Mouse (Mus musculus) regulatory T cell (primary cell): ENCODE measurements around the gene Ech1.

Source experiments
- in situ Hi-C: fragments of 300-600 bp; cut with MboI, MseI; formaldehyde crosslinking; loops from one replicate; pipeline ENCODE4 v1.15.1; 2025; ENCODE audit warnings: high pct_unique_total_duplicates

Ech1 gene

GRCm38 (mm10) chr7:28802846-28803588 lies 22.0 kb upstream of the Ech1 start:
- in situ Hi-C loops, result no loop called here

- in situ Hi-C loops, result no loop called here
Measured at GRCm38 (mm10) chr7:28803756-28804155, 21.3 kb upstream of the Ech1 start.

- in situ Hi-C loops, result loop anchor here (5.0 kb wide), 1 partner anchor 1790 kb away; the partner anchor contains the start of gene Zbtb32
Measured at GRCm38 (mm10) chr7:28806869-28807268, 18.1 kb upstream of the Ech1 start.

GRCm38 (mm10) chr7:28807641-28808220 lies 17.3 kb upstream of the Ech1 start:
- in situ Hi-C loops, result loop anchor here (5.0 kb wide), 1 partner anchor 1790 kb away; the partner anchor contains the start of gene Zbtb32

- in situ Hi-C loops, result loop anchor here (5.0 kb wide), 1 partner anchor 1789 kb away; the partner anchor contains the start of gene Zbtb32
Measured at GRCm38 (mm10) chr7:28808221-28808941, 16.6 kb upstream of the Ech1 start, which contains the start of gene Hnrnpl. Hnrnpl (plus strand) TSS chr7:28808541.

- in situ Hi-C loops, result loop anchor here (5.0 kb wide), 1 partner anchor 1788 kb away; the partner anchor contains the start of gene Zbtb32
Measured at GRCm38 (mm10) chr7:28808957-28809393, 16.0 kb upstream of the Ech1 start.

GRCm38 (mm10) chr7:28809401-28810089 lies 15.5 kb upstream of the Ech1 start:
- in situ Hi-C loops, result loop anchor here (5.0 kb wide), 1 partner anchor 1788 kb away; the partner anchor contains the start of gene Zbtb32

- in situ Hi-C loops, result no loop called here
Measured at GRCm38 (mm10) chr7:28810107-28811066, 14.6 kb upstream of the Ech1 start.

- in situ Hi-C loops, result no loop called here
Measured at GRCm38 (mm10) chr7:28811228-28811627, 13.8 kb upstream of the Ech1 start.

GRCm38 (mm10) chr7:28811640-28812275 lies 13.3 kb upstream of the Ech1 start:
- in situ Hi-C loops, result no loop called here

- in situ Hi-C loops, result no loop called here
Measured at GRCm38 (mm10) chr7:28812436-28812835, 12.6 kb upstream of the Ech1 start.

- in situ Hi-C loops, result no loop called here
Measured at GRCm38 (mm10) chr7:28812949-28813348, 12.1 kb upstream of the Ech1 start.

GRCm38 (mm10) chr7:28814306-28815034 lies 10.5 kb upstream of the Ech1 start:
- in situ Hi-C loops, result no loop called here

GRCm38 (mm10) chr7:28815230-28815629 lies 9.8 kb upstream of the Ech1 start:
- in situ Hi-C loops, result no loop called here

GRCm38 (mm10) chr7:28816201-28816600 lies 8.8 kb upstream of the Ech1 start:
- in situ Hi-C loops, result no loop called here

GRCm38 (mm10) chr7:28816920-28817319 lies 8.1 kb upstream of the Ech1 start:
- in situ Hi-C loops, result no loop called here

- in situ Hi-C loops, result no loop called here
Measured at GRCm38 (mm10) chr7:28817524-28817923, 7.5 kb upstream of the Ech1 start.

GRCm38 (mm10) chr7:28817957-28818356 lies 7.1 kb upstream of the Ech1 start:
- in situ Hi-C loops, result no loop called here

- in situ Hi-C loops, result no loop called here
Measured at GRCm38 (mm10) chr7:28818436-28818835, 6.6 kb upstream of the Ech1 start.
